Mouse (Mus musculus): ENCODE measurements around the gene Slc19a3. TPM values are rescaled to one million over a fixed set of nuclear protein-coding genes. Genes with fewer than 3 reads are reported as not detected.

Gene Slc19a3
- polyA plus RNA-seq, 1 experiment from 2014 or later: 0.43 TPM

Other genes with a start within 250 kb of the Slc19a3 start
- gene Agfg1, start 199.0 kb downstream of the Slc19a3 start, polyA plus RNA-seq (2015; fragmentation: Nextera tagmentation; extraction: Ambion mirVana): 25.3 and 27.4 TPM in 2 replicates
- gene A030005L19Rik, start 125.1 kb downstream of the Slc19a3 start, polyA plus RNA-seq (2015; fragmentation: Nextera tagmentation; extraction: Ambion mirVana): 0.18 TPM in 1 of 2 replicates, not detected in the other
- gene A030014E15Rik, start 113.5 kb downstream of the Slc19a3 start, polyA plus RNA-seq (2015; fragmentation: Nextera tagmentation; extraction: Ambion mirVana): not detected in 2 replicates
- gene Gm6217, start 107.0 kb downstream of the Slc19a3 start, polyA plus RNA-seq (2015; fragmentation: Nextera tagmentation; extraction: Ambion mirVana): not detected in 2 replicates
- gene A030003K21Rik, start 95.1 kb downstream of the Slc19a3 start, polyA plus RNA-seq (2015; fragmentation: Nextera tagmentation; extraction: Ambion mirVana): not detected in 2 replicates
- not detected in 2 replicates for gene Gm7544, start 82.4 kb downstream of the Slc19a3 start, polyA plus RNA-seq (2015; fragmentation: Nextera tagmentation; extraction: Ambion mirVana)
- gene Gm47955, start 78.2 kb downstream of the Slc19a3 start, polyA plus RNA-seq (2015; fragmentation: Nextera tagmentation; extraction: Ambion mirVana): not detected in 2 replicates
- not detected in 2 replicates for gene Gm47959, start 37.9 kb downstream of the Slc19a3 start, polyA plus RNA-seq (2015; fragmentation: Nextera tagmentation; extraction: Ambion mirVana)
- not detected in 2 replicates for gene Krtap28-10, start 4.0 kb upstream of the Slc19a3 start, polyA plus RNA-seq (2015; fragmentation: Nextera tagmentation; extraction: Ambion mirVana)
- gene Gm47969, start 6.5 kb upstream of the Slc19a3 start, polyA plus RNA-seq (2015; fragmentation: Nextera tagmentation; extraction: Ambion mirVana): not detected in 2 replicates
- not detected in 2 replicates for gene A030005K14Rik, start 20.9 kb upstream of the Slc19a3 start, polyA plus RNA-seq (2015; fragmentation: Nextera tagmentation; extraction: Ambion mirVana)
- not detected in 2 replicates for gene Krtap28-13, start 22.5 kb upstream of the Slc19a3 start, polyA plus RNA-seq (2015; fragmentation: Nextera tagmentation; extraction: Ambion mirVana)
- not detected in 2 replicates for gene Ccl20, start 78.3 kb upstream of the Slc19a3 start, polyA plus RNA-seq (2015; fragmentation: Nextera tagmentation; extraction: Ambion mirVana)
- gene Daw1, start 121.3 kb upstream of the Slc19a3 start, polyA plus RNA-seq (2015; fragmentation: Nextera tagmentation; extraction: Ambion mirVana): 0.14 TPM in 1 of 2 replicates, not detected in the other

Data from limb, embryonic 13.5 days (tissue).